Mouse (Mus musculus) heart, embryonic 11.5 days (tissue): Measurements from ENCODE around the gene Adcy9. TPM values are rescaled to one million over a fixed set of nuclear protein-coding genes. Genes with fewer than 3 reads are reported as not detected.

Experiments used
- polyA plus RNA-seq: library from polyadenylated mRNA; unstranded; fragments of >200 nt; fragmentation: Nextera tagmentation; extraction: Ambion mirVana; gene quantifications from 2 replicates; pipeline ENCODE4 v1.2.1, GENCODE M21; 2014

The Adcy9 gene
- polyA plus RNA-seq, 1 experiment from 2014 or later, result 0.99 TPM

Other genes with a start within 250 kb of the Adcy9 start
- gene Crebbp, start 206.5 kb downstream of the Adcy9 start, polyA plus RNA-seq, result 20.5 and 27.9 TPM in 2 replicates
- gene Srl, start 121.3 kb upstream of the Adcy9 start, polyA plus RNA-seq, result 147 and 191 TPM in 2 replicates
- gene Tfap4, start 139.4 kb upstream of the Adcy9 start, polyA plus RNA-seq, result 7.3 and 9.4 TPM in 2 replicates
- 19.3 and 23.3 TPM in 2 replicates for gene Glis2, start 174.2 kb upstream of the Adcy9 start, polyA plus RNA-seq
- 119 and 134 TPM in 2 replicates for gene Pam16, start 204.5 kb upstream of the Adcy9 start, polyA plus RNA-seq
- 9.5 and 10.6 TPM in 2 replicates for gene Vasn, start 219.4 kb upstream of the Adcy9 start, polyA plus RNA-seq
- gene Dnaja3, start 219.5 kb upstream of the Adcy9 start, polyA plus RNA-seq, result 63.6 and 72.6 TPM in 2 replicates